Mouse (Mus musculus) limb, embryonic 14.5 days (tissue): ENCODE data around the gene Ulk4. TPM values are rescaled to one million over a fixed set of nuclear protein-coding genes. Genes with fewer than 3 reads are reported as not detected.
"Not testable (repeated sequence)": the region's sequence is repeated elsewhere in the genome, so short reads cannot be mapped to it uniquely, and the experiment has no call there.

Source experiments
- ATAC-seq: fragments of 200-750 bp; cut with Nextera tagmentation; 2 replicates; pipeline ENCODE4 v1.8.0; 2017; ENCODE audit warnings: low read depth, moderate number of reproducible peaks, moderate TSS enrichment; ENCODE audit not compliant: low FRiP score
- DNase-seq: peaks from one replicate; pipeline ENCODE4 v3.0.0-alpha.2; 2015; ENCODE audit warnings: low spot score
- H3K27ac ChIP-seq: fragments of 300-500 bp; sonication (generic); replicated peaks from 2 replicates; pipeline ENCODE4 v1.5.1; 2014; ENCODE audit warnings: low read depth, mild to moderate bottlenecking, low read length, moderate library complexity, mixed read lengths
- H3K27me3 ChIP-seq: fragments of 300-500 bp; sonication (generic); 2 replicates; pipeline ENCODE4 v1.6.1; 2014; ENCODE audit warnings: low read length, mixed read lengths; ENCODE audit not compliant: control insufficient read depth, insufficient read depth
- H3K36me3 ChIP-seq: fragments of 300-500 bp; sonication (generic); 2 replicates; pipeline ENCODE4 v1.6.1; 2014; ENCODE audit warnings: mild to moderate bottlenecking, low read length, moderate library complexity, mixed read lengths; ENCODE audit not compliant: control insufficient read depth, insufficient read depth
- H3K4me1 ChIP-seq: fragments of 300-500 bp; sonication (generic); 2 replicates; pipeline ENCODE4 v1.6.1; 2014; ENCODE audit warnings: antibody characterized with exemption, low read length, mixed read lengths; ENCODE audit not compliant: control insufficient read depth, insufficient read depth
- H3K4me2 ChIP-seq: fragments of 300-500 bp; sonication (generic); replicated peaks from 2 replicates; pipeline ENCODE4 v1.6.1; 2014; ENCODE audit warnings: low read depth, mild to moderate bottlenecking, low read length, moderate library complexity; ENCODE audit not compliant: severe bottlenecking
- H3K4me3 ChIP-seq: fragments of 300-500 bp; sonication (generic); replicated peaks from 2 replicates; pipeline ENCODE4 v1.5.1; 2014; ENCODE audit warnings: low read length
- H3K9ac ChIP-seq: fragments of 300-500 bp; sonication (generic); 2 replicates; pipeline ENCODE4 v1.6.1; 2014; ENCODE audit warnings: mild to moderate bottlenecking, low read depth, low read length, moderate library complexity; ENCODE audit not compliant: severe bottlenecking
- H3K9me3 ChIP-seq: fragments of 300-500 bp; sonication (generic); 2 replicates; pipeline ENCODE4 v1.6.1; 2016; ENCODE audit warnings: low read length; ENCODE audit not compliant: control insufficient read depth
- POLR2A ChIP-seq: fragments of 200-500 bp; IDR thresholded peaks from 2 replicates; pipeline ENCODE4 v1.8.0; 2012; ENCODE audit warnings: inconsistent platforms, mild to moderate bottlenecking, moderate library complexity, borderline replicate concordance; ENCODE audit not compliant: insufficient read depth, insufficient read length; ENCODE audit errors: extremely low read depth
- WGBS: fragments of 180-500 bp; shearing (Covaris S2); extraction: QIAGEN DNeasy Blood & Tissue Kit; methylation state at CpG from one replicate; pipeline ENCODE4 v1.1.7; 2014; 5-methylcytosine and 5-hydroxymethylcytosine counted together
- polyA plus RNA-seq, 2 experiments: library from polyadenylated mRNA; depleted of rRNA in 1 of 2; stranded (reverse) in 1 of 2; unstranded in 1 of 2; fragments of >200 nt; fragmentation: Nextera tagmentation in 1 of 2; extraction: Ambion mirVana in 1 of 2; gene quantifications; 2 replicates each; pipeline versions ENCODE4 v1.2.1 to v1.2.3; 2012 to 2014

Gene Ulk4
- polyA plus RNA-seq, 2 experiments, result 6.4 to 123 TPM

DNA sequence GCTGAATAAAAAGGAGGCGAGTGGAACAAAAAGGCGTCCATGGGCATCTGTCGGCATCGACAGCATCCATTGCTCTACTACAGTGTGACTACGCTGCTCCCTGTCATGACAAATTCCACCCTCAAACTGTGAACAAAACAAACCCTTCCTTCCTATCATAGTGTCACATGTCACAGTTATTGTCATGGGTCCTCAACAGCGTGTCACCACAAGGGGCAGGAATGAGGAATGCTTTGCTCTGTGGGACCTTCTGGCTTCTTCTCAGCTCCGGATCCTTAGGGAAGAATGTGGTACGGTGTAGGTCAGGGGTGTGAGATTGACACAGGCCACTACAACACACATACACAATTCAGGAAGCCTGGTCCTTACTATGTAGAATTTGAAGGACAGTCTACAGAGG, 218.5 kb downstream of the Ulk4 start:
- no peak for TF ChIP-seq POLR2A
- WGBS, result 92% methylated on average over 8 of the region's 8 CpGs

GRCm38 (mm10) chr9:121058116-121058515, 218.9 kb downstream of the Ulk4 start:
- 86% methylated on average over 7 of the region's 7 CpGs for WGBS
- peaks cover 15% of the 10 kb centered on the region for H3K4me1 ChIP-seq
- no peak for ATAC-seq
- no peak overlapping the region for H3K4me2 ChIP-seq
- no peak for DNase-seq
- 0 out of 2 replicates have a peak overlapping the region, but pooled peaks have one; percentile 19 for H3K27ac ChIP-seq
- H3K27me3 ChIP-seq, result no peaks in the 10 kb centered on the region
- H3K4me3 ChIP-seq, result no peak overlapping the region
- TF ChIP-seq POLR2A, result no peak
- H3K9me3 ChIP-seq, result no peaks in the 10 kb centered on the region
- H3K9ac ChIP-seq, result no peak overlapping the region
- no peaks in the 10 kb centered on the region for H3K36me3 ChIP-seq

More for the DNA sequence above, 218.5 kb downstream of the Ulk4 start:
- Histone ChIP-seq H3K4me3 (no peak overlapping the region), H3K4me2 (no peak overlapping the region), H3K9ac (no peak overlapping the region), H3K4me1 (peaks cover 15% of the 10 kb centered on the region), H3K27ac (no peak overlapping the region), H3K36me3 (no peaks in the 10 kb centered on the region), H3K9me3 (no peaks in the 10 kb centered on the region), H3K27me3 (no peaks in the 10 kb centered on the region)
- ATAC-seq (no peak), DNase-seq (no peak)

GRCm38 (mm10) chr9:121057401-121057800, 219.6 kb downstream of the Ulk4 start:
- Histone ChIP-seq H3K27me3 (no peaks in the 10 kb centered on the region), H3K36me3 (no peaks in the 10 kb centered on the region), H3K4me2 (no peak overlapping the region), H3K9me3 (no peaks in the 10 kb centered on the region), H3K9ac (no peak overlapping the region), H3K4me1 (peaks cover 11% of the 10 kb centered on the region; the same call in 1 of the 2 replicates), H3K27ac (0 out of 2 replicates have a peak overlapping the region, but pooled peaks have one; percentile 19), H3K4me3 (no peak overlapping the region)
- TF ChIP-seq POLR2A, result no peak
- ATAC-seq (no peak), DNase-seq (no peak)
- 26% methylated on average over 9 of the region's 9 CpGs for whole genome bisulfite sequencing

DNA sequence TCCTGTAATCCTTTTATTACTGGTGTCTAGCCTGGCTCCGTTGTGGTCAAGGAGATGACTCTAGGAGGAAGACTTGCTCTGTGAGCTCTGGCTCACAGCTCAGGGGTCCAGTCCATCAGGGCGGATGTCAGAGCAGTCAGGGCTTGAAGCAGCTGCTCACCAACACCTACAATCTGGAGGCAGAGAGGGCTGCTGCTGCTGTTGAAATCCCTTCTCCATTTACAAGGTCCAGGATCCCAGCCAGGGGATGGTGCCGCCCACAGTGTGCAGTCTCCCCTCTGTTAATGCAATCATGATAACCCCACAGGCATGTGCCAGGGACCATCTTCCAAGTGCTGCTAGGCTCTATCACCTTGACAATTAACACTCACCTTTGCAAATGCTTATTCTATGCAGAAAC, 220.5 kb downstream of the Ulk4 start:
- 72% methylated on average over 3 of the region's 3 CpGs for WGBS
- no peaks in the 10 kb centered on the region for H3K36me3 ChIP-seq
- H3K4me1 ChIP-seq, result peaks cover 3% of the 10 kb centered on the region; the same call in 1 of the 2 replicates
- H3K27ac ChIP-seq, result no peak overlapping the region
- DNase-seq (no peak), ATAC-seq (no peak)
- H3K4me3 ChIP-seq, result no peak overlapping the region
- no peaks in the 10 kb centered on the region for H3K27me3 ChIP-seq
- H3K9me3 ChIP-seq, result no peaks in the 10 kb centered on the region
- H3K9ac ChIP-seq, result no peak overlapping the region
- no peak for TF ChIP-seq POLR2A
- H3K4me2 ChIP-seq, result no peak overlapping the region

DNA sequence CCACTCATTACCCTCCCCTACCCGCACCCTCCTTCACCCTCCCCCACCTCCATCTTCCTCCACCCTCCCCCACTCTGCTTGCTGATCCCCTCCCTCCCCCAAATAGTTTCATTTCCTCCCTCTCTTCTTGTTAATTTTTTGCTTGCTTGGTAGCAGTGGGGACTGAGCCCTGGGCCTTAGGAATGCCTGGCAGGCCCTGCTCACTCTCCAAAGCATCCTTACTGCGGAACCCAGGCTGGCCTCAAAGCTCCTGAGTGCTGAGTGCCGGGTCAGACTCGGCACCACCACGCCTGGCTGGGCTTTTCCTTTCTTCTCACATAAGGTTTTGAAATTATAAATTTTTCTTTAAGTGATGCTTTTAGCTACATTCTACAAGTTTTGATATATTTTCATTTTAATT, 221.0 kb downstream of the Ulk4 start:
- Histone ChIP-seq H3K4me2 (no peak overlapping the region), H3K27ac (no peak overlapping the region), H3K4me3 (no peak overlapping the region), H3K36me3 (no peaks in the 10 kb centered on the region), H3K9me3 (no peaks in the 10 kb centered on the region), H3K4me1 (0 out of 2 replicates have a peak, but pooled peaks cover 3% of the 10 kb centered on the region), H3K27me3 (no peaks in the 10 kb centered on the region), H3K9ac (no peak overlapping the region)
- TF ChIP-seq POLR2A, result no peak
- 61% methylated on average over 5 of the region's 5 CpGs for WGBS
- no peak for DNase-seq
- ATAC-seq, result no peak

- H3K4me3 ChIP-seq, H3K27me3 ChIP-seq, H3K4me2 ChIP-seq, H3K36me3 ChIP-seq, H3K27ac ChIP-seq, DNase-seq, ATAC-seq, H3K4me1 ChIP-seq, H3K9ac ChIP-seq, H3K9me3 ChIP-seq: not testable (repeated sequence)
- 71% methylated on average over 9 of the region's 9 CpGs for WGBS
Observed at GRCm38 (mm10) chr9:121045657-121046056, 231.3 kb downstream of the Ulk4 start.
